Mouse (Mus musculus): ENCODE results near the gene Sars2. TPM values are rescaled to one million over a fixed set of nuclear protein-coding genes. Genes with fewer than 3 reads are reported as not detected.
A peak's percentile ranks its signal among the peaks of the same experiment; 100 is the strongest.

Sars2 gene
- polyA plus RNA-seq, 1 experiment from 2014 or later: 33.0 TPM

GRCm38 (mm10) chr7:28766910-28767309 lies 25.1 kb downstream of the Sars2 start:
- no peaks in the 10 kb centered on the region for H3K9me3 ChIP-seq (ENCODE audit: control insufficient read depth, low read length)
- no peak overlapping the region for H3K27ac ChIP-seq (ENCODE audit: low read depth, low read length)
- peaks cover 6% of the 10 kb centered on the region for H3K4me1 ChIP-seq (ENCODE audit: control insufficient read depth, insufficient read depth, low read length)
- peak overlapping the region; percentile 73 for H3K9ac ChIP-seq (ENCODE audit: low read depth, low read length)
- H3K4me2 ChIP-seq (replicated peaks; ENCODE audit: low read depth, low read length): peak overlapping the region; percentile 54
- peak overlapping the region; percentile 70 for H3K4me3 ChIP-seq (ENCODE audit: low read length)
- H3K27me3 ChIP-seq (ENCODE audit: control insufficient read depth, insufficient read depth, low read length): no peaks in the 10 kb centered on the region
- no peak; the same call in 1 of the 2 replicates for ATAC-seq (ENCODE audit: low FRiP score, low TSS enrichment)
- peaks cover 2% of the 10 kb centered on the region; the same call in 1 of the 2 replicates for H3K36me3 ChIP-seq (ENCODE audit: control insufficient read depth, insufficient read depth, low read length)
- WGBS: 3% methylated on average over 14 of the region's 14 CpGs

DNA sequence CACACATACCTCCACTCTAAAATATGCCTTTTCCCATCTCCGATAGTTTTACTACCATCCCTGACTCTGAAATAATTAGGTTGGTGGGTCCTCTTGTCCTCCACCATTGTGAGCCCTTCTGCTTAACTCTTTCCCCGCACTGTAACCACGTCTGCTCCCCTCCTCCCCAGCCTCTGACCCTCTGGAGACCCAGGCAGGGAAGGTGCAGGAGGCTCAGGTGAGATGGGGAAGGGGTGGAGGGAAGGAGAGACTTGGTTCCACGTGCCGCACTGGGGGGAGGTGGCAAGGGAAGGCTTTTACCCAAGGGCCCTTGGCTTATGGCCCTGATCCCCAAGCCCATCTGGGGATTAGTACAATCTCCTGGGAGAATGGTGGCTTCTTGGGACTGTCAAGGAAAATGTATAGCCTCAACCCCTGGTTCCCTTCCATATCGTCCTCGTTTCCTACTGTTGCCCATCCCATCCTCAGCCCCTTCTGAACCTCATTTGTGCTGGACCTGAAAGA lies 25.7 kb downstream of the Sars2 start, which contains the start of gene Nfkbib:
TSS of gene Nfkbib (minus strand) at position 51 of the 504 bp plus-strand sequence.
- H3K27me3 ChIP-seq (ENCODE audit: control insufficient read depth, insufficient read depth, low read length): no peaks in the 10 kb centered on the region
- H3K4me1 ChIP-seq (ENCODE audit: control insufficient read depth, insufficient read depth, low read length): peaks cover 6% of the 10 kb centered on the region
- no peaks in the 10 kb centered on the region for H3K9me3 ChIP-seq (ENCODE audit: control insufficient read depth, low read length)
- H3K27ac ChIP-seq (ENCODE audit: low read depth, low read length): no peak within 1 kb of the TSS
- H3K9ac ChIP-seq (ENCODE audit: low read depth, low read length): peak within 1 kb of the TSS; percentile 73
- peak within 1 kb of the TSS; percentile 70 for H3K4me3 ChIP-seq (ENCODE audit: low read length)
- peak within 1 kb of the TSS; percentile 54 for H3K4me2 ChIP-seq (replicated peaks; ENCODE audit: low read depth, low read length)
- H3K36me3 ChIP-seq (ENCODE audit: control insufficient read depth, insufficient read depth, low read length): no peaks in the 10 kb centered on the region
- 63% methylated on average over 7 of the region's 7 CpGs for WGBS
- no peak for ATAC-seq (ENCODE audit: low FRiP score, low TSS enrichment)

- Histone ChIP-seq H3K9ac (ENCODE audit: low read depth, low read length) (no peak overlapping the region), H3K27me3 (ENCODE audit: control insufficient read depth, insufficient read depth, low read length) (no peaks in the 10 kb centered on the region), H3K4me2 (replicated peaks; ENCODE audit: low read depth, low read length) (no peak overlapping the region), H3K27ac (ENCODE audit: low read depth, low read length) (no peak overlapping the region), H3K4me1 (ENCODE audit: control insufficient read depth, insufficient read depth, low read length) (peaks cover 6% of the 10 kb centered on the region), H3K4me3 (ENCODE audit: low read length) (no peak overlapping the region), H3K36me3 (ENCODE audit: control insufficient read depth, insufficient read depth, low read length) (no peaks in the 10 kb centered on the region), H3K9me3 (ENCODE audit: control insufficient read depth, low read length) (no peaks in the 10 kb centered on the region)
- ATAC-seq (ENCODE audit: low FRiP score, low TSS enrichment): no peak
- 93% methylated on average over 9 of the region's 9 CpGs for WGBS
These were observed 27.7 kb downstream of the Sars2 start for GRCm38 (mm10) chr7:28769414-28769958.

DNA sequence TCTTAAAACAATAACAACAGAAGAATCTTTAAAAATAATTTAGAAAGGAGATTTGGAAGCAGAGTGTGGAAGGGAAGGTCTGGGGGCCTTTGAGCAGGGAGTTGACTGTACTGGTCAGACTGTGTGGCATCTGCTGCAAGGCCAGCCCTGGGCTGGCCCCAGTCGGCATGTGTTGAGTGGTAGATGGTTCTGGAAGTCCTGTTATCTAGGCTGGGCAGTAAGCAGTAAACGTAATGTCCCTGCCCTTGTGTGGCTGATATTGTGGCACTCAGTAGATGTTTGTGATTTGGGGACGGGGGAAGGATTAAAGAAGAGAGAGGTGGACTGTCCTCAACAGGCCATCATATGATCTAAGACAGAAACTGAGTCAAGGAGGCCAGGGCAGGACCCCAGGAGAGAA lies 28.5 kb downstream of the Sars2 start:
- ATAC-seq (ENCODE audit: low FRiP score, low TSS enrichment): no peak
- Histone ChIP-seq H3K36me3 (ENCODE audit: control insufficient read depth, insufficient read depth, low read length) (no peaks in the 10 kb centered on the region), H3K4me1 (ENCODE audit: control insufficient read depth, insufficient read depth, low read length) (peaks cover 5% of the 10 kb centered on the region), H3K27ac (ENCODE audit: low read depth, low read length) (no peak overlapping the region), H3K9ac (ENCODE audit: low read depth, low read length) (no peak overlapping the region), H3K27me3 (ENCODE audit: control insufficient read depth, insufficient read depth, low read length) (no peaks in the 10 kb centered on the region), H3K4me2 (replicated peaks; ENCODE audit: low read depth, low read length) (no peak overlapping the region), H3K9me3 (ENCODE audit: control insufficient read depth, low read length) (no peaks in the 10 kb centered on the region), H3K4me3 (ENCODE audit: low read length) (no peak overlapping the region)
- 84% methylated on average over 3 of the region's 3 CpGs for WGBS

GRCm38 (mm10) chr7:28771867-28772266 lies 30.1 kb downstream of the Sars2 start:
- no peak overlapping the region for H3K27ac ChIP-seq (ENCODE audit: low read depth, low read length)
- ATAC-seq (ENCODE audit: low FRiP score, low TSS enrichment): no peak
- no peak overlapping the region for H3K4me2 ChIP-seq (replicated peaks; ENCODE audit: low read depth, low read length)
- WGBS: 93% methylated on average over 11 of the region's 11 CpGs
- no peak overlapping the region for H3K4me3 ChIP-seq (ENCODE audit: low read length)
- no peak overlapping the region for H3K9ac ChIP-seq (ENCODE audit: low read depth, low read length)
- H3K27me3 ChIP-seq (ENCODE audit: control insufficient read depth, insufficient read depth, low read length): no peaks in the 10 kb centered on the region
- H3K4me1 ChIP-seq (ENCODE audit: control insufficient read depth, insufficient read depth, low read length): no peaks in the 10 kb centered on the region
- H3K36me3 ChIP-seq (ENCODE audit: control insufficient read depth, insufficient read depth, low read length): no peaks in the 10 kb centered on the region
- H3K9me3 ChIP-seq (ENCODE audit: control insufficient read depth, low read length): no peaks in the 10 kb centered on the region

- no peaks in the 10 kb centered on the region for H3K27me3 ChIP-seq (ENCODE audit: control insufficient read depth, insufficient read depth, low read length)
- H3K9me3 ChIP-seq (ENCODE audit: control insufficient read depth, low read length): no peaks in the 10 kb centered on the region
- H3K4me3 ChIP-seq (ENCODE audit: low read length): no peak overlapping the region
- H3K27ac ChIP-seq (ENCODE audit: low read depth, low read length): no peak overlapping the region
- 49% methylated on average over 3 of the region's 3 CpGs for WGBS
- no peak; the same call in 1 of the 2 replicates for ATAC-seq (ENCODE audit: low FRiP score, low TSS enrichment)
- no peak overlapping the region for H3K4me2 ChIP-seq (replicated peaks; ENCODE audit: low read depth, low read length)
- H3K9ac ChIP-seq (ENCODE audit: low read depth, low read length): no peak overlapping the region
- H3K36me3 ChIP-seq (ENCODE audit: control insufficient read depth, insufficient read depth, low read length): no peaks in the 10 kb centered on the region
- H3K4me1 ChIP-seq (ENCODE audit: control insufficient read depth, insufficient read depth, low read length): no peaks in the 10 kb centered on the region
These were observed 31.4 kb downstream of the Sars2 start for GRCm38 (mm10) chr7:28773163-28773562.

- Histone ChIP-seq H3K27ac (ENCODE audit: low read depth, low read length) (no peak overlapping the region), H3K27me3 (ENCODE audit: control insufficient read depth, insufficient read depth, low read length) (no peaks in the 10 kb centered on the region), H3K36me3 (ENCODE audit: control insufficient read depth, insufficient read depth, low read length) (no peaks in the 10 kb centered on the region), H3K4me3 (ENCODE audit: low read length) (no peak overlapping the region), H3K9ac (ENCODE audit: low read depth, low read length) (peak overlapping the region; percentile 14; the same call in 1 of the 2 replicates), H3K9me3 (ENCODE audit: control insufficient read depth, low read length) (no peaks in the 10 kb centered on the region), H3K4me1 (ENCODE audit: control insufficient read depth, insufficient read depth, low read length) (no peaks in the 10 kb centered on the region), H3K4me2 (replicated peaks; ENCODE audit: low read depth, low read length) (no peak overlapping the region)
- no peak for ATAC-seq (ENCODE audit: low FRiP score, low TSS enrichment)
- 74% methylated on average over 12 of the region's 12 CpGs for WGBS
These were observed 32.4 kb downstream of the Sars2 start for GRCm38 (mm10) chr7:28774164-28774563.

GRCm38 (mm10) chr7:28775129-28775528 lies 33.3 kb downstream of the Sars2 start:
- H3K36me3 ChIP-seq (ENCODE audit: control insufficient read depth, insufficient read depth, low read length): no peaks in the 10 kb centered on the region
- no peak overlapping the region for H3K27ac ChIP-seq (ENCODE audit: low read depth, low read length)
- H3K27me3 ChIP-seq (ENCODE audit: control insufficient read depth, insufficient read depth, low read length): no peaks in the 10 kb centered on the region
- no peak overlapping the region for H3K9ac ChIP-seq (ENCODE audit: low read depth, low read length)
- ATAC-seq (ENCODE audit: low FRiP score, low TSS enrichment): no peak
- H3K4me3 ChIP-seq (ENCODE audit: low read length): no peak overlapping the region
- peaks cover under 1% of the 10 kb centered on the region for H3K4me1 ChIP-seq (ENCODE audit: control insufficient read depth, insufficient read depth, low read length)
- WGBS: 90% methylated on average over 7 of the region's 7 CpGs
- H3K9me3 ChIP-seq (ENCODE audit: control insufficient read depth, low read length): no peaks in the 10 kb centered on the region
- no peak overlapping the region for H3K4me2 ChIP-seq (replicated peaks; ENCODE audit: low read depth, low read length)

DNA sequence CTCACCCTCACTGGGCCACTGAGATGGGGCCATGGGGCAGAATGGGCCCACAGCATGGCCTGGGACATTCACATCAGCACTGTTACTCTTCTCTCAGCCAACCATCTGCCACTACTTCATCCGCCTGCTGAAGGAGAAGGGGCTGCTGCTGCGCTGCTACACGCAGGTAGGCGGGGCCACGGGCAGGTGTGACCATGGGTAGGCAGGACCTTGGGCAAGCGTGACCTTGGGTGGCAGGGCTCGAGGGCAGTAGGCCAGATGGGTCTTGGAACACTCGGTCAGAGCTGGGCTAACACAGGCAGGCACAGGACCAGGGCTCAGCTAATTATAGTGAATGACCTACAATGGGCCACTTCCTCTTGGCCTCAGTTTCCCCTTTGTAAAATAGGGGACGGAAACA lies 37.0 kb downstream of the Sars2 start:
- ATAC-seq (ENCODE audit: low FRiP score, low TSS enrichment): no peak
- Histone ChIP-seq H3K27ac (ENCODE audit: low read depth, low read length) (no peak overlapping the region), H3K9ac (ENCODE audit: low read depth, low read length) (no peak overlapping the region), H3K27me3 (ENCODE audit: control insufficient read depth, insufficient read depth, low read length) (no peaks in the 10 kb centered on the region), H3K9me3 (ENCODE audit: control insufficient read depth, low read length) (no peaks in the 10 kb centered on the region), H3K4me1 (ENCODE audit: control insufficient read depth, insufficient read depth, low read length) (peaks cover 6% of the 10 kb centered on the region), H3K4me2 (replicated peaks; ENCODE audit: low read depth, low read length) (no peak overlapping the region), H3K36me3 (ENCODE audit: control insufficient read depth, insufficient read depth, low read length) (peaks cover 3% of the 10 kb centered on the region; the same call in 1 of the 2 replicates), H3K4me3 (ENCODE audit: low read length) (no peak overlapping the region)
- 86% methylated on average over 9 of the region's 9 CpGs for WGBS
